Mouse (Mus musculus): ENCODE data around the gene Nmrk2.

The Nmrk2 gene

DNA sequence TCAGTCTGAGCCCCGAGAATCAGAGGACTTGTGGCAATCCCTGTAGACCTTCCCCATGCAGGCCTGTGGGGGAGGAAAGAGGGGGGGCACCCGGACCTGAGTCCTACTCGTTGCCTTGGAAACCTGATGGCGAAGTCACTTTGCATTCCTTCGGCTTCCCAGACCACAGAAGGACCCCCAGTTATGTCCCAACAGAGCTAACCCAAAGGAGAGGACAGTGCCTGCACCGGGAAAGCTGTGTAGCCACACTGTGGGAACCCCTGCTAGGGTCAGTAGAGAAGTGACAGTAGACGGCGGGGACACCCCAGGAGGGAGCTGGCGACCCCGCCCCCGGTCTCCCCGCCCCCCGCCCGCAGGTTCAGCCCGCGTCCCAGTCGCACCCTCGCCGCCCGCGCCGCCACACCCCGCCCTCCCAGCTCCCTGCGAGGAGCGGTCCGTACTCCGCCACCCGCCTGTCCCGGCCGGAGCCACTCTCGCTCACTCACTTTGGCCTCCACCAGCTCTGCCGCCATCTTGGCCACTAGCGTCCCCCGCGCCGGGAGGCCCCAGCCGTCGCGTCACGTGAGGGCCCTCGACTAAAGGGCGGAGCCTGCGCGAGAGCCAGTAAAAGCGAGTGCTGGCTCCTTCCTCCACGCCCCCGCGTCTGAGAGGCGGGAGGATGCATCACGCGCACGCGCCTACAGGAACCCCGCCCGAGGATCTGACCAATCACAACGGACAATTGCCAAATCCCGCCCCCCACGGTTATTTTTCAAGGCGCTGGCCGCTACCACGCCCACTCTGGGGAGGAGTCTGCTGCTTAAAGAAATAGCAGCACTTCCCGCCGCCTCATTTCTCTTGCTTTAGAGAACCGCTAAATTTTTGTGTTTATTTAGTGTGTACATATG, 34.4 kb downstream of the Nmrk2 start, which contains the start of gene Pias4:
Gene Pias4 (minus strand): TSS at position 724 of the 887 bp plus-strand sequence.
- DNase-seq (ENCODE audit: low spot score in 2 of 2): peak; percentile 99 to 100

DNA sequence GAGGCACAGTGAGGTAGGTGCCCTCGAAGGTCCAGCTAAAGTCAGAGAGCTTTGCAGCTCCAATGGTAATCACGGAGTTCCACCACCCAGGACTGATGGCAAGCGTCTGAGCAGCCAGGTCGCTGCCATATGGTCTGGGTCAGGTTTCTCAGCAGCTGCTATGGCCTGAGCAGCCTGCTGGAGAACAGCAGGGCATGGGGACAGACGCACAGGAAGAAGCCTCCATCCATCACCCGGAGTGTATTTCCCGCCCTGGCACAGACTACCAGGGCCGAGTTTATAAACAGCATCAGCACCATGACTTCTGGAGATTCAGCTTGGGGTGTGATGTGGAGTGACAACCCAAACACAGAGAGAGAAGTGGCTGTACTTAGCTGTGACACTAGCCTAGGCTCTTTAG, 36.7 kb downstream of the Nmrk2 start:
- DNase-seq (ENCODE audit: low spot score in 2 of 2): no peak

GRCm38 (mm10) chr10:81162318-81162652, 39.6 kb downstream of the Nmrk2 start:
- DNase-seq (ENCODE audit: low spot score in 2 of 2): no peak

DNA sequence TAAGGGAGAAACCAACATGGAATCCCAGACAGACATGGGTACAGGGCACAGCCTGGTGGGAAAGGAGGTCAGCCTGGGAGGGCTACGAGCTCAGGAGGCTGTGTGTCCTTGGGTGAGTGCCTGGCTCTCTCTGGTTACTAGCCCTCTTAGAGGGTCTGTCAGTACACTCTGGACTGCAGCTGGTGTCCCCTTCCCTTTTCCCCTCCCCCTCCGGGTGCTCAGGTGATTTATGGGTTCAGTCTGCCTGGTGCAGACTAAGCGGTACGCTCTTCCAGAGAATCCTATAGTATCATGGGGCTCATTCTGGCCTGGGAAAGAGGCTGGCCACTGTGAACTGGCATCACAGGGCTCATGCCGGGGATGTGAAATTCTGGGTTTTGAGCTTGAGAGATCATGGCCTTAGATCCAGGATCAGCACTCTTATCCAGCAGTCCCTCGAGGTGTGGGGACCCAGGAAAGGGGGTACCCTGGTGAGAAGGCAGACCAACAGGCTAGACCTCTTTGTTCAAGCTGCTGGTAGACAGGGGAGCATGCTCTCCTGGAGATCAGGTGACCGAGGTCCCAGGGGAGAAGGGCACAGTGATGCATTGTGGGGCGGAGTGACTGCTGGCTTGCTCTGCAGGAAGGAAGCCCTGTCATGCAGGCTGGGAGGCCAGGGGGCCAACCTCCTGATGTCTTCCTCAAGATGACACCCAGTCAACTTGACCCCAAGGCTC, 40.1 kb downstream of the Nmrk2 start:
- no peak for DNase-seq (ENCODE audit: low spot score in 2 of 2)

GRCm38 (mm10) chr10:81154736-81155135, 47.1 kb downstream of the Nmrk2 start:
- DNase-seq (ENCODE audit: low spot score in 2 of 2): no peak

DNA sequence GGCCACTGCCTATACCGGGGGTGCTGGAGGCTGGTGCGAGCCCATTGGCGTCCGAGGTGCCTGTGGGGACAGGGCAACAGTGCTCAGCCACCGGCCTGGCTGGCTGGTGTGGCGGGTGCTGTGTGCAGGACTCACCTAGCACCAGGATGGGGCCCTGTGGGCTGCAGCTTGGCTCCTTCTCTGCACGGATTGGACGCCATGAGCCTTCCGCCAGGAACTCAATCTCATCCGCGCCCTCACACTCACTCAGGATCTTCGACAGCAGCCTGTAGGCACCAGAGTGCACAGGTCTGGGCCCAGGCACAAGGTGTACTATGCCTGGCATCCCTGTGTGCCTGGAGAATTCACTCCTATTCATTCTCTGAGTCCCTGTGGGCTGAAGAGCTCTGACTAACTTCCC, 47.5 kb downstream of the Nmrk2 start:
- DNase-seq (ENCODE audit: low spot score in 2 of 2): no peak

GRCm38 (mm10) chr10:81152609-81153008, 49.2 kb downstream of the Nmrk2 start:
- no peak for DNase-seq (ENCODE audit: low spot score in 2 of 2)

DNA sequence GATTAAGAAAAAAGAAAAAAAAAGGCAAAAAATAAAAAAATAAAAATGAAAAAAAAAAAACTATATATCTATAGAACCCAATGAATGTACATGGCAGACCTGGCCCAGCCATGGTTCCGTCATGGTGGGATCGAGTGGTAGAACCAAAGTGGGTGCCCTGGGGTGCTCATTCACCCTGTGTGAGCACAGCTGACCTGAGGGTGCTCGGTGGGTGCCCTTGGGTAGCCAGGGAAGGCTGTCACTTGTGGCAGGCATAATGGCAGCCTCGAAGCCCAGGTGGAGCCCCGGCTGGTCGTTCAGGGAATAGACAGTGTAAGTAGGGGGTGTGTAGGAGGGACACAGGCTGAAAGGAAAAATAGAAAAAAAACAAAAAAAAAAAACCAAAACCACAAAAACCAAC, 50.6 kb downstream of the Nmrk2 start:
- no peak for DNase-seq (ENCODE audit: low spot score in 2 of 2)
